Mouse (Mus musculus): ENCODE data around the gene Ndufb4.
"Not testable (repeated sequence)": the region's sequence is repeated elsewhere in the genome, so short reads cannot be mapped to it uniquely, and the experiment has no call there.

The Ndufb4 gene
- long read RNA-seq, experiment 1, transcript Ndufb4-201 (3 exons, 971 nt) = major isoform, 216 of 223 reads
- long read RNA-seq, experiment 1, partial matches to known transcripts = 1 of 223 reads
- long read RNA-seq, experiment 1, other reads (novel, unspliced or antisense) = 6 of 223 reads
- long read RNA-seq, experiment 2, transcript Ndufb4-201 (3 exons, 971 nt) = major isoform, 223 of 229 reads
- long read RNA-seq, experiment 2, partial matches to known transcripts = 1 of 229 reads
- long read RNA-seq, experiment 2, other reads (novel, unspliced or antisense) = 4 of 229 reads

DNA sequence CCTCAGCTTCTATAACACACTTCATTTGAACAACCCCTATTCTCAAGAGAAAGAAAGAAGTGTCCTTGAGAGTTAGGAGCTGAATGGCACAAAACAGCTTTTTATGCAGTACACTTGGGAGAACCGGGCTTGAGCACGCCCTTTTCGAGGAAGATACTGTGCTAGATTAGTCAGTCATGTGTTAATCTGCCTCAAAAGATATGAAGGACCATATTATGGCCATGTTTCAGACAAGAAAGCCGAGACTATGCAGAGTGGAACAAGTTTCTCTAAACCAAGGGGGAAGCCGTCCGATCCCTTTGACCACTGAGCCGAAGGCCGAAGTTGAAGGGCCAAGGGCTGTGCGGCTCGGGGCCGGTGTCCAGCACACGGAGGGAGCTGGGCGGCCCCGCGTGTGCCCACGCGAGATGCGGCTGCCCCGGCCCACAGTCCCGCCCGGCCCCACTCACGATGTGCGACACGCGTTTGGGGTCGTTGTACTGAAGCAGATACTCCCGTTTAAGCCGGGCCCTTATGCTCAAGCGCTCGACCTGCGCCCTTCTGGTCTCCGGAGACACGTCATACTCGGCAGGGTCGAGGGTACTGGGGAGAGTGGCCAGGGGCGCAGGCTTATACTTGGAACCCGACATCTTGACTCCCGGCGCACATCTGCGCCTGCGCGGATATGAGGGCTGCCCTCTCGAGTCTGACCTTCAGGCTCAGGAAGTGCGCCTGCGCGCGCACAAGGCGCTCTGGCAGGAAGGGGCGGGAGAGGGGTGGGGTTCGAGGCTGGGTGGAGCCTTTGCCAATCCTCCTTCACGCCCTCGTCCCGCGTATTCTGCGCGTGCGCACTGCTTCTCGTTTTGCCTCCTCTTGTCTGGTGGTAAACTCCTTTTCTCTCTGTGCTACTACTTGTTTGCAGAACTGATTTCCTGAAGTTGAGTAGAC lies at the start of gene Ndufb4:
Gene Ndufb4 (minus strand): TSS at position 723 of the 927 bp plus-strand sequence.
- intact Hi-C loops (cut with DNase I) = loop anchor here (5.0 kb wide), 1 partner anchor 112 kb away; no protein-coding TSS in a partner anchor

DNA sequence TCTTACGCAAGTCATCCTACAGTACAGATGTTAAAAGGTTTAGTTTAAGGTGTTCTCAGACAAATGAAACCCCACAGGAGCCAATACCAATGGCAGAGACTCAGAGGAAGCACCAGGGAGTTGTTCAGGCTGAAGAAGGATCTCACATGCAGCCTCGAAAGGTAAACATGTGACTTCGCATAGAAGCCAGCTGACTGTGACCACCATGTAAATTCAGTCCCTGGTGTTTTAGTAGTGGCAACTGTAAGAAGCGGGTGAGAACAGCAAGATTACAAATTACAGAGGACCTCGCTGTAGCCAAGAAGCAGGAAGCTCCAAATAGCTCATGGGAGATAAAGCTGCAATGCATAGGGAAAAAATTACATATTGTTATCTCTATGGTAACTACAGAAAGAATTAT lies 49.6 kb upstream of the Ndufb4 start:
- intact Hi-C loops (cut with DNase I) = no loop called here

DNA sequence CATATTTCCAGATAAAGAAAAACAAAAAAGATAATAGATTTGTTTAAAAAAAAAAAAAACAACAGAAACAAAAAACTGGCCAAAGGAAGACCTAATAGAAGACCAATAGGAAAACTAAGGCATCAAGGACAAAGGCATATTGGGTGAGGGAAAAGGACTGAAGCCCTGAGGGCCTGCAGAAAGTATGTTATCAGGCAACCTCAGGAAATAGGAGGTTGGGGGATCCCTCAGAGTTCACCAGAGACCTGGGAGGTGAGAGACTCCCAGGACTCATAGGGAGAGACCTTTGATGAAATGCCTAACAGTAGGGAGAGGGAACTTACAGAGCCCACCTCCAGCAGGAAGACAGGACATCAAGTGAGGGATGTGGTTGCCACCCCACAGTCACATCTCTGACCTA lies 45.8 kb upstream of the Ndufb4 start:
- intact Hi-C loops (cut with DNase I) = not testable (repeated sequence)

- intact Hi-C loops (cut with DNase I) = no loop called here
Measured at GRCm38 (mm10) chr16:37698767-37699166, 44.5 kb upstream of the Ndufb4 start.

GRCm38 (mm10) chr16:37697271-37697670 lies 43.0 kb upstream of the Ndufb4 start:
- intact Hi-C loops (cut with DNase I) = no loop called here

DNA sequence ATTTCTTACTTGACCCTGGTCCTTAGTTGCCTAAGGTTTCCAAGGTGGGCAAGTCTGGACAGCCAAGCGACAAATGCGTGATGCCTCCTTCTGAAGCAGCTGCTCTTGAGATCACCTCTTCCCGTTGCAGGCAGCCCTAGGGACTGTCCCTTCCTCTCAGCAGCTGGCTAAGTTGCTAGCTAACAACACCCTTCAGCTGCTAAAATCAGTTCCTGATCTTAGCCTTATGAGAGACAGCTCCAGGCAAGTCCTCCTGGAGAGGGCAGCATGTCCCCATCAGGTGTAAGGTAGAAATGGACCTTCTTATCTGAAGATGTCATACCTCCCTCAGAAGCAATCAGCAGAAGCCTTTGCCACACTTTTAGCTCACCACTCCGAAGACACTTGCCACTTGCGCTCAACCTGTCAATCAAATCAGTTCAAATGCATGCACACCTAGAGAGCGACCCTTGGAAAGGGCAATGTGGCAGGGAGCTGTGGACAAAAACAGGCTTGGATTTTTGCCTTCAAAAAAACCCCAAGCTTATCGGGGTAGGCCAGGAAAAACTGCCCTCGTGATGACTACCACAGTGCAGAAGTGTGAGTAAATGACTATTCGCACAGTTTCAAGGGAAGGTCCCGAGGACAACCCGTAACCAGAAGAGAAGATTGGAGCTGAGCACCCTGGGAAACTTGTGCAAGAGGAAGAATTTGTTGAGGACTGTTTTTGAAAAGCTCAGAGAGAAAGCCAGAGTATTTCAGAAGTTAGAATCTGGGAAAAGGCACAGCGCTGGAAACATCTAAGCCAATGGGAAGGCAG lies 36.9 kb upstream of the Ndufb4 start:
- intact Hi-C loops (cut with DNase I) = no loop called here

- intact Hi-C loops (cut with DNase I) = no loop called here
Measured at GRCm38 (mm10) chr16:37690465-37690864, 36.2 kb upstream of the Ndufb4 start.

DNA sequence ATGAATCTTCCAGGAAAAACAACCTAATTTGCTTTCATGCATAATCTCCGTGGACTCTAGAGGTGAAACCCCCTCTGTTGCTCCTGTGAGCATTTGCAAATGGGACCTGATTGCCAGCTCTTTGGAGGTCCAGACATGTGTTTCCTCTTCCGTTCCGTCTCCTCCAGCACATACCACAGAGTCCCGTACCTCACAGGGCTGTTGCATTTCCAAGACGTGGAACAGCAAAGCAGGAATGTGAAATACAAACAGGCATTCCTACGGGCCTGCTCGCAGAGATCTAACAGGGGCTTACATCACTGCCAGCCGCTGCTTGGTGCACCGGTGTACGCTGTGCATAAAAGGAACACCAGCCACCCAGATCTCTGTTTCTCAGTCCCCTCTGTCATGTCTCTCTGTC lies 35.7 kb upstream of the Ndufb4 start:
- intact Hi-C loops (cut with DNase I) = loop anchor here (5.0 to 10.0 kb wide), 2 partner anchors 122 to 185 kb away; no protein-coding TSS in a partner anchor

DNA sequence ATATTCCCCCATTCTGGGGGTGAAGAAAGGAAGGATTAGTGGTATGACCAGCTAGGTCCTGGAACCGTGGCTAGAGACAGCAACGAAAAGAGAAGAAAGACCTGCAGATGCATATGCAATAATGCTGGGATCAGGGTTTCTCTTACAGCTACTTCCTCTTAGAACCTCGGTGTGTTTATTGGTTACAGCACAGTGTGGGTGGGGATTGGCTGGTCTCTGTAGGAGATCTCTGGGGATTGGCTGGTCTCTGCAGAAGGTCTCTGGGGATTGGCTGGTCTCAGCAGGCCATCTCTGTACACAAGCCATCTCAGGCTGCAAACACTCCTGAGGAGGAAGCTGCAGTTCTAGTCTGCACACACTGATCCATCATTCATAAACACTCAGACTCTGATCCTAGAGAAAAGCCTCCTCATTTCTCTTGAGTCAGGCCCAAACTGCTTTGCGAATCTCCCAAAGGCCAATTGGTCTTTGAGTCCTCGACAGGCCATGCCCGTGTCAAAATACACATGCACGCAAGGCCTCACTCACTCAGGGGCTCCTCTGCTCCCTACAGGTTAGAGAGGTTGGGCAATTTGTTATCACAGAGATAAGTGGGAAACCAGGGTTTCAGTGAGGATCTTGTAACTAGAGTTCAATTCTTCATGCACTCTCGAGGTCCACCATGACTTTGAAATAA lies 35.1 kb upstream of the Ndufb4 start:
- intact Hi-C loops (cut with DNase I) = loop anchor here (5.0 to 10.0 kb wide), 2 partner anchors 123 to 185 kb away; no protein-coding TSS in a partner anchor

GRCm38 (mm10) chr16:37688181-37688580 lies 33.9 kb upstream of the Ndufb4 start:
- intact Hi-C loops (cut with DNase I) = loop anchor here (5.0 to 10.0 kb wide), 2 partner anchors 124 to 187 kb away; no protein-coding TSS in a partner anchor

DNA sequence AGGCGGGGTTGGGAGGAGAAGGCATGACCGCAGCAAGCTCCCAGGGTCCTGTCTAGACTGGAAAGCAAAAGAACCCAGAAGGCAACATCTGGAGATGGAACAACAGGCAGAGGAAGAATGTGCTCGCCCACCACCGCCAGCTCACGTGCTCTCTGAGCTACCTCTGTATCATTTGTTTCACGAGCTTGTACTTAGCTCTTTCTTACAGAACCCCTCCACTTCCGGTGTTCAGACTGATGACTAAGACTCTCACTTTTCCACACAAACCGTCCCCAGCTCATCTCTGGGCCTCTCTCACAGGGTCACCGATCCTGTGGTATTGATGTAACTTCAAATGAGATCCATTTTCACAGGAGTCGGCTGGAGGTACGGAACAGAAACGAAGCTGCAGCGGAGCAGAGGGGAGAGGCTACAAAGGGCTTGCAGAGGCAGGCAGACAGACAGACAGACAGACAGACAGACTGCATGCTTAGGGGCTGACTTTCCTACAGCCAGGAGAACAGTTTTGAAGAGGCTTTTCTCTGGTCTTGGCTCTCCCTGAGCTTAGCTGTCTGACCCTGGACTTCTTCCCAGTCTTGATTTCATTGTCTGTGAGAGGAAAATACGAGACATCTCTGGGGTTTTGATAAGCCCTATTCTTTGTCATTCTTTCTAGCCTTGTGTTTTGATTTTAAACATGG lies 33.2 kb upstream of the Ndufb4 start:
- intact Hi-C loops (cut with DNase I) = loop anchor here (5.0 to 10.0 kb wide), 2 partner anchors 125 to 187 kb away; no protein-coding TSS in a partner anchor

DNA sequence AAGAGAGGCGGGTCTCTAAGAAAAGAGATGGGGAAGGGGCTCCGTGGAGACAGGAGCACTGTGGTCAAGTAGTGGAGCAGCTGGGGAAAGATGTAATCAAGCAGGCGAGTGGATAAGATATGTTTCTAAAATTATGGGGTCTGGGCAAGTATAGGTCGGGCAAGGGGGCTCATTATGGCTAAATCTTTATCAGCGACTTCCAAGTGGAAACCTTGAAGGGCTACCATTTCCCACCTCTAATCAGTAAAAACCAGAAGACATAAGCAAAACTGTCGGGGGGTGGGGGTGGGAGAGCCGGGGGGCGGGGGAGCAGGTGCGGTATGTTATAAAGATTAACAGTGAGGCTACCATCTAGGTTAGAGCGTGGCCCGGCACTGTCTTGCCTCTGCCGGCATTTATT lies 32.6 kb upstream of the Ndufb4 start:
- intact Hi-C loops (cut with DNase I) = loop anchor here (5.0 to 10.0 kb wide), 2 partner anchors 125 to 188 kb away; no protein-coding TSS in a partner anchor

GRCm38 (mm10) chr16:37685946-37686600 lies 31.8 kb upstream of the Ndufb4 start:
- intact Hi-C loops (cut with DNase I) = loop anchor here (2.0 to 10.0 kb wide), 3 partner anchors 126 to 261 kb away; no protein-coding TSS in a partner anchor

GRCm38 (mm10) chr16:37684634-37685441 lies 30.6 kb upstream of the Ndufb4 start:
- intact Hi-C loops (cut with DNase I) = loop anchor here (2.0 to 10.0 kb wide), 4 partner anchors 127 to 578 kb away; no protein-coding TSS in a partner anchor

- intact Hi-C loops (cut with DNase I) = loop anchor here (2.0 to 10.0 kb wide), 3 partner anchors 191 to 577 kb away; no protein-coding TSS in a partner anchor
Measured at GRCm38 (mm10) chr16:37684259-37684633, 30.0 kb upstream of the Ndufb4 start.

DNA sequence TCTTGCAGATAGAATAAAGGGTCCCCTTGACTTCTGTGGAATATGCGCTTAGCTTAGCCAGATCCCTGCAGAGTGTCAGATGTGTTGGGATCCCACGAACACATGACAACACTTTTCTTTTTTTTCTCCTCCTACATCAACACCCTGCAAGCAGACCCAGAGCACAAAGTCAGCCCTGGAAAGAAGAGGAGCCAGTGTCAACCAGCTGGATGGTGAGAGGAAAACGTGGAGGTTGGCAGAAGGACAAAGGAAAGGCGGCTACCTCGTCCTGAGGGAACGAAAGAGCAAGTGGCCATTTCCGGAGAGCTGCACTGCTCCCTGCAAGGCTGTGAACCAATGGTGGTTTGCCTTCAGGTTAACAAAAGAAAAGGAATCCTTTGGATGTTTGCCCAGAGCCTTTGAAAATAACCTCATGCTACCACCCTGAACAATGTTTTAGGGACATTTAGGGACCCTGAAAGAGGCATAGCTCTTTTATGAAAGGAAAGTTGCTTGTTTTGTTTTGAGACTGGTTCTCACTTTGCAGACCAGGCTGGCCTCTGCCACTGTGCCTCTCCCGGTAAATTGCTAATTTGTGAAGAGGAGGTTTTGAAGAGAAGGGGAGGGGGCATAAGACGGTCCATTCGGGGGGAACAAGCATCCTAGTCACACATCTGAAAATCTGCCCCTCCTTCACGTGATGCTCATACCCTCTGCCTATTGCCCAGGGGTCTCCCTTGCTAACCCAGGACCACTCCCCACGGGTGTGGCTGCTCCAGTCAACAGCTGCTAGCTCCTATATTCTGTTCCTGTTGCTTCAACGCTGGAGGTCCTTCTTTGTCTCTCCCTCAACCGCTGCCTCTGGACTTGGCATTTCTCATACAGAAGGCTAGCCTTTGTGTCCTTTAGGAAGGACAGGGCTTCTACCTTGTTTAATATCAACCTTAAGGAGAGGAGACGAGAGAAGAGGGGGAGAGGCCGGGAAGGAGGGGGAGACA lies 29.2 kb upstream of the Ndufb4 start:
- intact Hi-C loops (cut with DNase I) = loop anchor here (2.0 to 10.0 kb wide), 3 partner anchors 191 to 576 kb away; no protein-coding TSS in a partner anchor

Measured in adrenal gland (tissue).